In the genomic region with DNA sequence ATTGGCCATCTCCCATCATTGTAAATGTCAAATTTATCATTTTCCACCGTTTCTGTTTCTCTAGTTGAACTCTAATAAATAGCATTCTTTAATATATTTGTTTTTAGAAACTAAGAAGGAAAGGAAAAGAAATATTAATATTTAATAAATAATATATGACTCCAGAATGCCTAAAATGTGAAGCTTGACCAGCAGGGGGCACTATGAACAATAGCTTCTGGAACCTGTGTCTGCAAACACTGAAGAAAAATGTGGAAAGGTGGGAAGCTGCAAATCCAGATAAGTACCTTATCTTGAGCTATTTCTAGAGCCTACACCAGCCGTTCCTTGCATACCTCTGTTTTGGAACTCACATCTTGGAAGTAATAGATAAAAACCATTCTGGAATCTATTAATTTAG, we compare ENCODE assay signal across 13 mouse cellular contexts.
DNase-seq lines count a peak whose midpoint lies in the region; ATAC-seq and TF ChIP-seq lines count a peak whose summit lies in the region.
"Had no signal": no experiment of that assay in that cellular context is flagged by ENCODE, and none has a peak within 500 bp of the region (broad histone marks: within the 10 kb centered on the region; RNA-seq: fewer than 3 reads in every experiment).

No protein-coding gene starts in this region.

- H3K4me1 ChIP-seq in heart, postnatal 0 days (ENCODE audit: control insufficient read depth, insufficient read depth): no peaks in the 10 kb centered on the region
- no peaks in the 10 kb centered on the region for H3K4me1 ChIP-seq in midbrain, embryonic 14.5 days (ENCODE audit: control insufficient read depth, insufficient read depth, low read length)
- no peaks in the 10 kb centered on the region for H3K4me1 ChIP-seq in midbrain, embryonic 13.5 days (replicated peaks)
- H3K4me1 ChIP-seq: neural tube, embryonic 15.5 days had no signal

- WGBS in heart, postnatal 0 days: 27% methylated on average over 2 of the region's 2 CpGs
- 77% methylated on average over 2 of the region's 2 CpGs for WGBS in midbrain, embryonic 14.5 days
- 68% methylated on average over 2 of the region's 2 CpGs for WGBS in midbrain, embryonic 13.5 days

- no peaks in the 10 kb centered on the region for H3K36me3 ChIP-seq in heart, postnatal 0 days (replicated peaks; ENCODE audit: control insufficient read depth, insufficient read depth, low read length)
- H3K36me3 ChIP-seq in midbrain, embryonic 14.5 days (ENCODE audit: control insufficient read depth, insufficient read depth, low read length): no peaks in the 10 kb centered on the region
- no peaks in the 10 kb centered on the region for H3K36me3 ChIP-seq in midbrain, embryonic 13.5 days
- H3K36me3 ChIP-seq: neural tube, embryonic 15.5 days had no signal

- no peak overlapping the region for H3K27ac ChIP-seq in heart, postnatal 0 days (ENCODE audit: low read depth)
- no peak overlapping the region for H3K27ac ChIP-seq in midbrain, embryonic 14.5 days (replicated peaks; ENCODE audit: low read depth, low read length)
- H3K27ac ChIP-seq in midbrain, embryonic 13.5 days: no peak overlapping the region
- H3K27ac ChIP-seq: liver, embryonic 14.5 days; macrophage; neural tube, embryonic 15.5 days had no signal

- H3K4me2 ChIP-seq in heart, postnatal 0 days (ENCODE audit: low read depth, low read length): no peak overlapping the region
- H3K4me2 ChIP-seq in midbrain, embryonic 14.5 days (ENCODE audit: low read length): no peak overlapping the region
- no peak overlapping the region for H3K4me2 ChIP-seq in midbrain, embryonic 13.5 days (replicated peaks)
- H3K4me2 ChIP-seq: neural tube, embryonic 15.5 days had no signal

- TF ChIP-seq EP300 in heart, postnatal 0 days (IDR thresholded peaks at IDR 0.05; ENCODE audit: low read depth): no peak

- peak; percentile 20; the same call in 1 of the 2 replicates for TF ChIP-seq CTCF in heart, postnatal 0 days (IDR thresholded peaks at IDR 0.05; ENCODE audit: low read depth)

- no peak for DNase-seq in heart, postnatal 0 days (ENCODE audit: low spot score)
- DNase-seq in heart, adult 11 months: no peak
- peak; percentile 16 for DNase-seq in midbrain, embryonic 14.5 days
- DNase-seq in ZHBTc4 (ENCODE audit: low read depth, low spot score): peak; percentile 6
- DNase-seq: kidney, adult 8-10 months; thymus, postnatal 25 days had no signal

- no peak for ATAC-seq in heart, postnatal 0 days (ENCODE audit: insufficient read depth, low read depth)
- ATAC-seq in midbrain, embryonic 14.5 days (ENCODE audit: low FRiP score, low TSS enrichment): no peak
- no peak for ATAC-seq in midbrain, embryonic 13.5 days
- ATAC-seq in inflammation-experienced regulatory T-cells, adult 6 months: no peak
- no peak for ATAC-seq in megakaryocyte-erythroid progenitor cell, adult 5-6 weeks (replicated peaks; ENCODE audit: low FRiP score, low TSS enrichment, poor library complexity, severe bottlenecking)
- ATAC-seq: activated CD4-positive, CD25-positive, alpha-beta regulatory T cell, adult 4 months had no signal

- no peak overlapping the region for H3K4me3 ChIP-seq in heart, postnatal 0 days (ENCODE audit: low read depth, low read length)
- no peak overlapping the region for H3K4me3 ChIP-seq in midbrain, embryonic 14.5 days (replicated peaks; ENCODE audit: low read depth, low read length)
- H3K4me3 ChIP-seq in midbrain, embryonic 13.5 days (replicated peaks): no peak overlapping the region
- H3K4me3 ChIP-seq: neural tube, embryonic 15.5 days had no signal

- H3K9me3 ChIP-seq in heart, postnatal 0 days (replicated peaks; ENCODE audit: control insufficient read depth, low read length): no peaks in the 10 kb centered on the region
- H3K9me3 ChIP-seq in midbrain, embryonic 14.5 days (ENCODE audit: control insufficient read depth, low read length): no peaks in the 10 kb centered on the region
- no peaks in the 10 kb centered on the region for H3K9me3 ChIP-seq in midbrain, embryonic 13.5 days
- H3K9me3 ChIP-seq: neural tube, embryonic 15.5 days had no signal

- no peak overlapping the region for H3K9ac ChIP-seq in heart, postnatal 0 days (replicated peaks; ENCODE audit: low read depth, low read length)
- no peak overlapping the region for H3K9ac ChIP-seq in midbrain, embryonic 14.5 days (replicated peaks; ENCODE audit: low read length)
- no peak overlapping the region for H3K9ac ChIP-seq in midbrain, embryonic 13.5 days (replicated peaks)
- H3K9ac ChIP-seq: liver, embryonic 14.5 days; neural tube, embryonic 15.5 days had no signal

- H3K27me3 ChIP-seq in heart, postnatal 0 days (ENCODE audit: control insufficient read depth, insufficient read depth, low read length): no peaks in the 10 kb centered on the region
- no peaks in the 10 kb centered on the region for H3K27me3 ChIP-seq in midbrain, embryonic 14.5 days (ENCODE audit: control insufficient read depth, insufficient read depth, low read length)
- H3K27me3 ChIP-seq in midbrain, embryonic 13.5 days: no peaks in the 10 kb centered on the region
- H3K27me3 ChIP-seq: neural tube, embryonic 15.5 days had no signal

Comparison
In these comparisons a context has a peak if more than half of its experiments do, and no peak if none do; other contexts are left out.
1. DNase-seq: peak in midbrain, embryonic 14.5 days (single experiment) and ZHBTc4 (single experiment); none in heart, postnatal 0 days (single experiment) and heart, adult 11 months (single experiment).